Mouse (Mus musculus) erythroblast, embryonic 14.5 days (primary cell): Measurements from ENCODE around the gene Gnrhr. TPM values are rescaled to one million over a fixed set of nuclear protein-coding genes. Genes with fewer than 3 reads are reported as not detected.

Source experiments
- H3K27me3 ChIP-seq: 2 replicates; pipeline ENCODE4 v1.6.1; 2012; ENCODE audit warnings: inconsistent platforms; ENCODE audit not compliant: control insufficient read depth
- H3K36me3 ChIP-seq: 2 replicates; pipeline ENCODE4 v1.6.1; 2012; ENCODE audit warnings: mild to moderate bottlenecking, inconsistent platforms; ENCODE audit not compliant: control insufficient read depth
- H3K4me1 ChIP-seq: 2 replicates; pipeline ENCODE4 v1.6.1; 2012; ENCODE audit warnings: inconsistent platforms; ENCODE audit not compliant: control insufficient read depth
- H3K4me3 ChIP-seq: replicated peaks from 2 replicates; pipeline ENCODE3; 2012; ENCODE audit warnings: moderate library complexity, mild to moderate bottlenecking, inconsistent platforms
- H3K9me3 ChIP-seq: 2 replicates; pipeline ENCODE4 v1.6.1; 2012; ENCODE audit warnings: low read length, inconsistent platforms, mixed read lengths; ENCODE audit not compliant: control insufficient read depth
- GATA1 ChIP-seq: IDR thresholded peaks from 2 replicates; pipeline ENCODE4 v1.6.1; 2012; ENCODE audit warnings: low read length, inconsistent platforms, mixed read lengths
- TAL1 ChIP-seq: IDR thresholded peaks from 3 replicates; pipeline ENCODE4 v1.6.1; 2012; ENCODE audit warnings: low read length, inconsistent platforms, mixed read lengths
- polyA plus RNA-seq: library from polyadenylated mRNA; stranded (reverse); fragments of >175 nt; gene quantifications from 2 replicates; pipeline ENCODE4 v1.2.3, GENCODE M21; 2012

Gene Gnrhr
- polyA plus RNA-seq, result not detected in 2 replicates

DNA sequence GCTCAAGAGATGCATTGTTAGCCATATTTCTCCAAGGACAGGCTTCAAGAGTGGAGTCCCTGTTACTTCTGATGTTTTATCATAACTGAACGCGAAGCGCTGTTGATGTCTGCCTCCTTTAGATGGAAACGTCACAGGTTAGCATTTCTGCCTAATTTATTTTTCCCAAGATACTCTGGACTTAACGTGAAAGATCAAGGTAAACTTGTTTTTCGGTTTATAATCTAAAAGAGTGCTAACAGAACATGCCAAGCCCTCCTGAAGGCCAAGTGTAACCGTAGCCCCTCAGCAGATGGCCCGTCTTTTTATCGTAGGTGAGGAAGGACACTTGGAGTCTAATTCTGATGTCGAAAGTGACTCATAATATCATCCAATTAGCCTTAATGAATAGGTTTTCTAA, at the start of gene Gnrhr:
Gene Gnrhr, minus strand, starts transcription at position 101 of the 400 bp plus-strand sequence.
- no peaks in the 10 kb centered on the region for H3K9me3 ChIP-seq
- no peaks in the 10 kb centered on the region for H3K36me3 ChIP-seq
- no peak for TF ChIP-seq TAL1
- no peaks in the 10 kb centered on the region for H3K27me3 ChIP-seq
- no peaks in the 10 kb centered on the region for H3K4me1 ChIP-seq
- H3K4me3 ChIP-seq, result no peak within 1 kb of the TSS

GRCm38 (mm10) chr5:86246559-86246958, 48.9 kb upstream of the Gnrhr start:
- Histone ChIP-seq H3K4me3 (no peak overlapping the region), H3K4me1 (no peaks in the 10 kb centered on the region), H3K36me3 (no peaks in the 10 kb centered on the region), H3K9me3 (no peaks in the 10 kb centered on the region), H3K27me3 (no peaks in the 10 kb centered on the region)
- TF ChIP-seq GATA1 (no peak), TAL1 (no peak)

DNA sequence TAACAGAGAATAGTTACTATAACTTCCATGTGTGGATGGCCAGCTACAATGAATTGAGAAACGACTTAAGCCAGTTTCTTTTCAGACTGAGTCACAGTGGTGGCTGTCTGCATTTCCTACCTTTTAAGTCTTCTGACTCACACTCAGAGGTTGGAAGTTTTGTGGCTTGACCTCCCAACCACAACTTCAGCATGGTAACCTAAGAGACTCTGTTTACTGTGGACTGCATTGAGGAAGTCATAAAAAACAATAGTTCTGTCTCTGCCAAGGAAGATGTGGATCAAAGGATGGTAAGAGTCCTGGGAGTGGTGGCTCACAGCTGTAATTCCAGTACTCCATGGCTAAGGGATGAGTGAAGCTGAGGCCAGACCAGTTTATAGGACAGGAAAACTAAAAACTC, 47.2 kb upstream of the Gnrhr start:
- no peak overlapping the region for H3K4me3 ChIP-seq
- H3K9me3 ChIP-seq, result no peaks in the 10 kb centered on the region
- no peak for TF ChIP-seq TAL1
- TF ChIP-seq GATA1, result no peak
- H3K36me3 ChIP-seq, result no peaks in the 10 kb centered on the region
- no peaks in the 10 kb centered on the region for H3K4me1 ChIP-seq
- H3K27me3 ChIP-seq, result no peaks in the 10 kb centered on the region

- TF ChIP-seq TAL1, result no peak
- no peak for TF ChIP-seq GATA1
Observed at GRCm38 (mm10) chr5:86244275-86244674, 46.6 kb upstream of the Gnrhr start.

DNA sequence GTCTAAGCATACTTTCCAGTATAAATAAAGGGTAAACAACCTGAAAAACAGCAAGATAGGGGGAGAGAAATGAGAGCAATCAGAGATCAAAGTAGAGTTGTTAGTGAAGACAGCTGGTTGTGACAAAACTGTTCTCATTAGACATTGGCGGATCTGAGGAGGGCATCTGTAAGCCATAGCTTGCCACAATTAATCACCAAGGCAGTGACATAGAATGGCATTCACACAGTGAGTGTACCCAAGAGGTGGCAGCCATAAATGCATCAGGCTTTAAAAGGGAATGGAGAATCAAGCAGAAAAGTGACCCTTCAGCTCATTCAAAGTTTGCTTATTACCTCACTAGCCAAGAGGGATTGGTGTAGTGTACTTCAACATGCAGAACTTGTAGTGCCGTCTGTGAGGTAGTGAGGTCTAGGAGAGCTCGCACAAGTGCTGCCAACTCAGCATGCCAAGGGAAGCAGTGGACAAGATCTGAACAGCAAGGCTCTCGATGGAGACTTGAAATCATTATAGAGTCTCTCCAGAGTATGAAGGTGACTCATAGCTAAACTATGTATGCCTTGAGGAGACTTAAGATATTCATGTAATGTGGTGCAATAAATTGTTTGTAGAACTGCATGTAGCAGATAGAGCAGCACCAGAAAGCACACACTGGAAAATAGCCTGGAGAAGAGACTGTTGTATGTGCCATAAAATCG, 29.6 kb upstream of the Gnrhr start:
- Histone ChIP-seq H3K36me3 (no peaks in the 10 kb centered on the region), H3K9me3 (no peaks in the 10 kb centered on the region; the same call in 1 of the 2 replicates)
- TF ChIP-seq TAL1, result no peak
- no peak for TF ChIP-seq GATA1

More at GRCm38 (mm10) chr5:86244275-86244674, 46.6 kb upstream of the Gnrhr start:
- Histone ChIP-seq H3K4me3 (no peak overlapping the region), H3K36me3 (no peaks in the 10 kb centered on the region), H3K9me3 (no peaks in the 10 kb centered on the region), H3K27me3 (no peaks in the 10 kb centered on the region), H3K4me1 (no peaks in the 10 kb centered on the region)

DNA sequence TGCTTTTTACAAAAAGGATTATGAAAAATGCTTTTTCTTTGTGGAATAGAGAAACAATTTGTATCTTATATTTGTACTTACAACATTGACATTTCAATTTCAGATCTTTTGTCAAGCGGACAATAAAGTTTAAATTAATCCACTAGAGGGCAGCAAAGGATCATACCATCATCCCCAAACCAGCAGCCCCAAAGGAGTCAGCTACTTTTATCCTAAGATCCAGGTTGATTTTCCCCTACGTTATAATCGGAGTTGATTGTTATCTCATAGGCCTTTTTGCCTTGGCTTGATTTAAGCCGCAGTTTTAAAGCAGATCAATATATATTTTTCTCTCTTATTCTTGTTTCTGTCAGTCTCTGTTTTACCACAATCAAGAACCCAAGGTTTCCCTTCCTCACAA, 6.3 kb downstream of the Gnrhr start:
- Histone ChIP-seq H3K27me3 (no peaks in the 10 kb centered on the region), H3K36me3 (no peaks in the 10 kb centered on the region), H3K4me1 (no peaks in the 10 kb centered on the region), H3K9me3 (no peaks in the 10 kb centered on the region), H3K4me3 (no peak overlapping the region)
- no peak for TF ChIP-seq GATA1
- no peak for TF ChIP-seq TAL1

More for the DNA sequence above, 29.6 kb upstream of the Gnrhr start:
- Histone ChIP-seq H3K27me3 (no peaks in the 10 kb centered on the region), H3K4me1 (no peaks in the 10 kb centered on the region), H3K4me3 (no peak overlapping the region)

DNA sequence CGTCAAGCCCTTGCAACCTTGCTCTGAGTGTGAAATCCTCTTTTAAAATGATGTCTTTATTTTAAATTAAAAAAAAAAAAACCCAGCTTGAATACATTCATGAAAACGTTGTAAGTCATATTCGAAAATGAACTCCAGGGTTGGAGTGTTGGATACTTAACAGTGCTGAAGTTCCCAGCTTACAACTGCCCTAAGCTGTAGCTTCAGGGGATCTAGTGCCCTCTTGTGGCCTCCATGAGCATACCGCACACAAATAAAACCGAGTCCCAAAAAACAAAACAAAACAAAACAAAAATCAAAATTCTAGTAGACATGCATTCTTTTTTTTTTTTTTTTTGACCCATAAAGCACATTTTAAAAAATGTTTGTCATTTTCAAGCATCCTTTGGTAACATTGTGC, 6.9 kb downstream of the Gnrhr start:
- Histone ChIP-seq H3K36me3 (no peaks in the 10 kb centered on the region), H3K4me3 (no peak overlapping the region), H3K9me3 (no peaks in the 10 kb centered on the region), H3K27me3 (no peaks in the 10 kb centered on the region), H3K4me1 (no peaks in the 10 kb centered on the region)
- no peak for TF ChIP-seq GATA1

DNA sequence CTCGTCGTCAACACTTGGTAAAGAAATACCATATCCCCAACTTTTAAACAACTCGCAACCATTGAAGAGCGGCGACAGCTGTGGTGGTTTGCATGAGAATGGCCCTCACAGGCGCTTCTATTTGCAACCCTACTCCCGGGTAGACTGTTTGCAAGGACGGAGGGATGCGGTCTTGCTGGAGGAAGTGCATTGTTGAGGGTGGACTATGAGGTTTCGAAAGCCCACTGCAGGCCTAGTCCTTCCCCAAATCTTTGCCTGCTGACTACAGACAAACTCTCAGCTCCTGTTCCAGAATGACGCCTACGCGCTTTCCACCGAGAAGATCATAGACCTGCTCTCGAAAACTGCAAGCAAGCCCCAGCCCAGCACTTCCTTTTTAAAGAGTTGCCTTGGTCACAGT, 7.4 kb downstream of the Gnrhr start:
- TF ChIP-seq GATA1 (no peak), TAL1 (no peak)
- no peaks in the 10 kb centered on the region for H3K27me3 ChIP-seq
- no peak overlapping the region for H3K4me3 ChIP-seq
- no peaks in the 10 kb centered on the region for H3K4me1 ChIP-seq
- H3K36me3 ChIP-seq, result no peaks in the 10 kb centered on the region
- H3K9me3 ChIP-seq, result no peaks in the 10 kb centered on the region

DNA sequence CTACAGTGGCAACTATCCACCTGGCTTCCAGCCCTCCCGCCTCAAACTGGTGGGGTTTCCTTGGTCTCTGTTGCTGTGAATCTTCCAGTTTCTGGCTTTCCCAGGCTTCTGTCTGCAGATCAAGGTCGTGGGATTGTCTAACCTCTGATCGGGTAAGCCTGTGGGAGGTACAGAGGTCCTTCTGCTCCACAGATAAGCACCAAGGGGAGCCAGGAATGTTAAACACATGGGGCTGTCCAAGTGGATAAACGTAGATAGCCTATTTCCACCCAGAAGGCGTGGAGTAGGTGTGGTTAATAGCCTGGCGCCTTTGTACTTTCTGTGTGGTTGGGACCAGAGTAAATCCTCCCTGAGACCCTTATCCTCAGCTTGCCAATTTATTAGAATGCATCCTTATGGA, 10.3 kb downstream of the Gnrhr start:
- no peaks in the 10 kb centered on the region for H3K9me3 ChIP-seq
- no peak overlapping the region for H3K4me3 ChIP-seq
- H3K27me3 ChIP-seq, result no peaks in the 10 kb centered on the region
- H3K36me3 ChIP-seq, result no peaks in the 10 kb centered on the region
- TF ChIP-seq TAL1, result no peak
- no peak for TF ChIP-seq GATA1
- no peaks in the 10 kb centered on the region for H3K4me1 ChIP-seq

- peaks cover 8% of the 10 kb centered on the region; the same call in 1 of the 2 replicates for H3K27me3 ChIP-seq
- H3K4me1 ChIP-seq, result peaks cover 27% of the 10 kb centered on the region
- no peaks in the 10 kb centered on the region for H3K9me3 ChIP-seq
- no peak for TF ChIP-seq TAL1
- TF ChIP-seq GATA1, result no peak
- H3K4me3 ChIP-seq, result no peak overlapping the region
- H3K36me3 ChIP-seq, result peaks cover 7% of the 10 kb centered on the region
Observed at GRCm38 (mm10) chr5:86173778-86174177, 23.9 kb downstream of the Gnrhr start.
